Mouse (Mus musculus): Measurements from ENCODE around the gene Zfp217.

DNA sequence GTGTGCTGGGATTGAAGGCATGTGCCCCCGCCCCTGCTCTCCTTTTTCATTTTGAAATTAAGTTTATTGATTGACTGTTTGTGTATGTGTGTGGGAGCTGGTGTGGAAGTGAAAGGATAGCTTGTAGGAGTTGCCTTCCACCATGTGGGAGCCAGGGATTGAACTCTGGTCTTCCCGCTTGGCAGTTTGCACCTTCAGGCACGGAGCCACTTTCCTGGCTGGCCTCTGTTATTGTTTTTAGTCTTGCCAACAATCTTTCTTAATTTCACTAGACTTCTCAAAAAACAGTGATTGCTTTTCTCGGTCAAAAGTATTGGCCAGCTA is 35.9 kb upstream of the Zfp217 start:
- no peak for TF ChIP-seq CTCF (IDR thresholded peaks at IDR 0.05; ENCODE audit: borderline replicate concordance, control insufficient read depth, extremely low read depth, insufficient read depth, low read length, poor library complexity)
- TF ChIP-seq POLR2A (IDR thresholded peaks at IDR 0.05; ENCODE audit: control insufficient read depth, extremely low read depth, insufficient read depth, low read length, poor library complexity) = no peak
